Mouse (Mus musculus): Measurements from ENCODE around the gene Sgsm1.
"Not testable (repeated sequence)": the region's sequence is repeated elsewhere in the genome, so short reads cannot be mapped to it uniquely, and the experiment has no call there.

Gene Sgsm1

DNA sequence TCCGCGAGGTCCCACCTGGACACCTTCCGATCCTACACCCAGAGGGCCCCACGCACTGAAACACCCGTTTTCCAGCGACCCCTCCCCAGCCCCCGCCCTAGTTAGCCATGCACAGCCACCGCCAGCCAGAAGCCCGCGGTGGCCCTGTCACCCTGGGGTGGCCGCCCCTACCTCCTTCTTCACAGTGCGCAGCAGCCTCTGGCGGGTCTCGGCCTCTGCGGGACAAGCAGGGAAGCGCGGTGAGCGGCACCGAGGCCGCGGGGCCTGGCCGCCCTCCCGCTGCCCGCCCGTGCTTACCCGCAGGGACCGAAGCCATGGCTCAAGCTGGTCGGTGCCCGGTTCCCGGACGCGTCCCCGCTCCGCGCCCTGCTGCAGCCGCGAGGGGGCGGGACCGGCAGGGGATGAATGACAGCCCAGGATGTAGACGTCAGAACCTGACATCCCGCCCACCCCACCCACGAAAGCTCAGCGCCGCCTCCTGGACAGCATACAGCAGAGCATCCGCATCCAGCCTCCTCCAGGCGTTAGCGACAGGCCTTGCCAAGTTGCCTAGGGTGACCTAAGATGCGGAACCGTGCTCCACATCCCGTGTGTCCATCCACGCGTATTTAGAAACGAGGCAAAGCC is at the start of gene Sgsm1:
TSS of gene Sgsm1 (minus strand) at position 410 of the 627 bp plus-strand sequence.
- DNase-seq (ENCODE audit: extremely low read depth, low read depth, low spot score), result no peak

- no peak for DNase-seq (ENCODE audit: extremely low read depth, low read depth, low spot score)
These were observed 48.2 kb upstream of the Sgsm1 start for GRCm38 (mm10) chr5:113358833-113359232.

DNA sequence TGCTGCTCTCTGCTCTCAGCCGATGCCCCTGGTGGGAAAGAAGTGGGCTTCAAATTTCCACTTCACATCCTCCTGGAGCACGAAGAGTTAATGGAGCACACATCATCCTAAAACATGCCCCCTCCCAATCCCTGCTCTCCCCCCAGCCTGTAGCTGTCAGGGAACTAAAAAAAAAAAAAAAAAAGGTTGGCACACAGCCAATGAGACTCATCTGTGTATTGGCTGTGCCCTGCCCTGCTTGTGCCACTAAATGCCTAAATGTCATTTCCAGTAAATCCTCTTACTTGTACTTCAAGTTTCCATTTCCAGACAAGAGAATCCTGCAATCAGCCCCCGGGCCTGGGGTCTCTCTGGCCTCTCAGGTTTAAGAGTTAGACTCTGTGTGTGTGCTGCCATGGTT is 47.1 kb upstream of the Sgsm1 start:
- no peak for DNase-seq (ENCODE audit: extremely low read depth, low read depth, low spot score)

DNA sequence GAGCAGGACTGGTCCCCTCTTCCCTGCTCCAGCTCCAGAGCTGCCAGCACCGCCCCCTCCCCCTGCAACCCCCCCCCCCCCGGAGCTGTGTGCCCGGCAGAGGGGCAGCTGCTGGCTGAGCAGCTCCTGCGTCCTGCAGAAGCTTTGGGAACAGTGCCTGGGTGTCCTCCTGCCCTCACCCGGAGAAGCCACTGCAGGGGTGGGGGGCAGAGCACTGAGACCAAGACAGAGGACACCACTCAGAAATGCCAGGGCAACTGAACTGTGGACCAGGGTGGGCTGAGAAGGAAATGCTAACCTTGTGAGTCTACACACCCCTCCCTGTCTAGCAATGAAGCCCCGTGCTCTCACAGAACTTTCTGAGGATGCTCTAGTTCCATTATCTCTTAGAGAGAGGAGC is 46.6 kb upstream of the Sgsm1 start, which contains the start of gene Aym1:
TSS of gene Aym1 (plus strand) at position 109 of the 400 bp plus-strand sequence.
- no peak for DNase-seq (ENCODE audit: extremely low read depth, low read depth, low spot score)

DNA sequence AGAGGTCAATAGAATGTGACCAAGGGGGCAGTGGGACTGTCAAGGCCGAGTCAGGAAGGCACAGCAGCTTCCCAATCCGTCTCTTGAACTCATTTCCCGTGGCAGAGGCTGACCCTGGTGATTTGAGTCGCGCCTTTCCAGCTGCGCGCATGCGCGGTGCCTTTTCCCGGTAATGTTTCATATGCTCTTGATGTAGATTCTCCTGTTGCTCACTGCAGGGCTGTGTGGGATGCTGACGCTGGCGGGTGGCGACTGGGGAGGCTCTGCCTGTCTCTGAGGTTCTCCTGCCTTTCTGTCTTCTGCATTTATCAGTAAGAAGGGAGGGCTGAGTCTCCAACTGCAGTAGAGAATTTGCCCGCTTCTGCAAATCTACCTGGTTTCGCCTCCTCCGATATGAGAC is 43.7 kb upstream of the Sgsm1 start:
- no peak for DNase-seq (ENCODE audit: extremely low read depth, low read depth, low spot score)

DNA sequence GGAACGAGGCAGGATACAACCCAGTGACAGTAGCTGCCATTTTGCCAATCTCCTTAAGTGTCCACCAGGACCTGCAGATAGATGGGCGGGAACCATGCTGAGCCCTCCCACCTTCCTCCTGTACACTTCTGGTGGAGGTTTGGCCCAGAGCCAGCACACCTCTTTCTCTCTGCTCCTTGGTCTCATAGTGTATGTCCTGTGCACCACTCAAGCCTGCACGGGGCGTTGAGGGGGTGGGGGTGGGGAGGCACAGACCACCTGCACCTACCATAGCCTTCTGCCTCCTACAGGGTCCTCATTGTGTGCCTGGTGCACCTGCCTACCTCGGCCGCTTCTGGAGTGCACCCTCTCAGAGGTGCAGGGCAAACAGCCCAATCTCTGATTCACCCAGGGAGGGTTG is 42.0 kb upstream of the Sgsm1 start:
- DNase-seq (ENCODE audit: extremely low read depth, low read depth, low spot score), result no peak

DNA sequence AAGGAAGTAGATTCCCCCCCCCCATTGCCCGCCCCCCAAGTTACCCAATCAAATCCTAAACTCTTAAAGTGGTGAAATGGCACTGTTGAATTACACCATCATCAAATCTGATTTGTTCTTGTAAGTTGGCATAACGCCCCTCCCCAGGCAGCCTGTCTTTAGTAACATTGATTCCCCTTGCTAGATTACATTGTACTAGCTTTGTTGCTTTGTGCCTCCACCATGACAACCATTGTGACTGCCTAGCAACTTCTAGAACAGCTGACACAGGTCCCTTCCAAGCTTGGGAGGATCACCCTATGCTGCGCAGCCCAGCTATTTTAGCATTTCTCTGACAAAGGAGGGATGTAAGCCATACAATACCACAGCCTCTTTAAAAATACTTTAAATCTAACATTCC is 41.2 kb upstream of the Sgsm1 start:
- no peak for DNase-seq (ENCODE audit: extremely low read depth, low read depth, low spot score)

GRCm38 (mm10) chr5:113349810-113350209 is 39.2 kb upstream of the Sgsm1 start:
- DNase-seq (ENCODE audit: extremely low read depth, low read depth, low spot score), result no peak

DNA sequence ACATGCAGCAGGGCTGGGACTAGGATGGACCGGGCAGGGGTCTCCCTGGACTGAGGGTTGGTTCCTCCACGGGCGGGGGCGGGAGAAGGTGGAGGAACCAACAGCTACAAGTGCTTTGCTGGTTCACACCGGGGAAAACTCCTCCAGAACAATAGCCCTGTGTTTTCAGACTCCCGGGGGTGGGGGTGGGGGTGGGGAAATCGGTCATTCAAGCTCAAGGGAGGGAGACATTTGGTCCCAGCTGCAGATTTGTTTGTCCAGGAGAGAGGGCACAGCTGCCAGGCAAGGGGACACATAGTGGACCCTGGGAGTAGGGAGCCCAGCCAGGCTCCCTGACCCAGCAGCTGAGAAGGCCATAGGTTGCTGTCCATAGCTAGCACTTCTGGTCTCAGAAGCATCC is 38.6 kb upstream of the Sgsm1 start:
- no peak for DNase-seq (ENCODE audit: extremely low read depth, low read depth, low spot score)

DNA sequence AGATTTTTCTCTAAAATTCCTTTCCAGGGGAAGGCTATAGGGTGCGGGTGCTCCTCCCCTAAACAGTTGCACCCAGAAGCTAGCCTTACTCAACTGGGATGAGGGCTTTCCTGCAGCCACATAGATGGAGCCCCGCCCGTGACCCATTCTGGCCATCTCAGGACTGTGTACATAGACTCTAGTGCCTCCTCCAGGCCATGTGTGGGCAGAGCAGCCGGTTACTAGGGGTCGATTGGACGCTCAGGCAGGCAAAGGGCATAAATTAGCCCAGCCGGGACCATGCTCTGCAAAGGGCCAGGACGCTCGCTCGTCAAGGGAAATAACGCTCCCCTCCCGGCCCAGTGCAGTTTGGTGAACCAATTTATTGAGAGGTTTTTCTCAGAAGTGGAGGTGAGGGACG is 38.0 kb upstream of the Sgsm1 start:
- DNase-seq (ENCODE audit: extremely low read depth, low read depth, low spot score), result no peak

GRCm38 (mm10) chr5:113347593-113347992 is 37.0 kb upstream of the Sgsm1 start:
- DNase-seq (ENCODE audit: extremely low read depth, low read depth, low spot score), result no peak

DNA sequence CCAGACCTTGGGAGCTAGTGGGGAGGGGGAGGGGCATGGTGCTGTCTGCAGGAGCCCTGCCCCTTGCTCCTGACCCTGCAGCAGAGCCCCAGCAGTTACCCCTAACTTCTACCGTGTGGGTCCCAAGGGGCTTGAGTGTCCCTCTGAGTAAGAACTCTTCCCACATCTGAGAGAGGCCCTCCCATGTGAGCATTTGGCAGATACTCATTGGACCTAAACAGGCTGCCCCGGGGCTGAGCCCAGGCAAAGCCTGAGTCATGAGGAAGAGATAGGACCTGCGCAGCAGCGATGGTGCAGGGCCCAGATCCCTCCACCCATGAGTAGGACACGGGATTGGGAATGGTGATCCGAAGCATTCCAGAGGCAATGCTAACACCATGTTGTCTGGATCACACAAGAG is 36.1 kb upstream of the Sgsm1 start:
- DNase-seq (ENCODE audit: extremely low read depth, low read depth, low spot score), result not testable (repeated sequence)

GRCm38 (mm10) chr5:113345781-113346180 is 35.2 kb upstream of the Sgsm1 start:
- no peak for DNase-seq (ENCODE audit: extremely low read depth, low read depth, low spot score)

GRCm38 (mm10) chr5:113344635-113345386 is 34.2 kb upstream of the Sgsm1 start:
- no peak for DNase-seq (ENCODE audit: extremely low read depth, low read depth, low spot score)

DNA sequence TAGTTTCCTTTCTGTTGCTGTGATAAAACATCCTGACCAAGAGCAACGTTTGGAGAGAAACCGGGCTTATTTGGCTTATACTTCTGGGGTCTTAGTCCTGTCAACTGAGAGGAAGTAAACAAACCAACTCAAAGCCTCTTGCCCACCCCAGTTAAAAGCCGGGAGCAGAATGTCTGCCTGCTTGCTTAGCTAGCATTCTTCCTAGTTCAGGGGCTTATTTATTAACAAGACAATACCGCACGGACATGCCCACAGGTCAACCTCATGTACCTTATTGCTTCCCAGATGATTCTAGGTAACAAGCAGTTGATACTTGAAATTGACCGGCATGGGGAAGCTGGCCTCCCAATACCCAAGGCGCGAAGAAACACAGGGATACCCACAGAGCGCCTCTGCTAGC is 25.7 kb upstream of the Sgsm1 start:
- no peak for DNase-seq (ENCODE audit: extremely low read depth, low read depth, low spot score)

DNA sequence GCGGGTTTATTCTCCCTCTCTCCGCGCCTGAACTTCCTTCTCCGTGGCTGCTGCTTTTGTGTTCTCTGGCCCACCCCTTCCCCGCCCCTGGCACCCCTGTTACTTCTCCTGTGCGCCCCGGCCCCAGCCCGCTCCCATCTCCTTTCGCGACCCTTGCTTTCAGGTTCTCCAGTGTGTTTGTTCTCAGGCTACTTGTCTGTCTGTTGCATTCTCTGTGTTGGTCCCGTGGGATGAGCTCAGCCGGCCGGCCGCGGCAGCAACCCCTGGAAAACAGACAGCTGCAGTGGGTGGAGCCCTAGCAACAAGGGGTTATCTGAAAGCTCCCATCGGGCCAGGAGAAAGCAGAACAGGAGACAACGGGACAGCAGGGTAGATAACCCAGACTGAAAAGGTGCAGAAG is 25.1 kb upstream of the Sgsm1 start:
- no peak for DNase-seq (ENCODE audit: extremely low read depth, low read depth, low spot score)

DNA sequence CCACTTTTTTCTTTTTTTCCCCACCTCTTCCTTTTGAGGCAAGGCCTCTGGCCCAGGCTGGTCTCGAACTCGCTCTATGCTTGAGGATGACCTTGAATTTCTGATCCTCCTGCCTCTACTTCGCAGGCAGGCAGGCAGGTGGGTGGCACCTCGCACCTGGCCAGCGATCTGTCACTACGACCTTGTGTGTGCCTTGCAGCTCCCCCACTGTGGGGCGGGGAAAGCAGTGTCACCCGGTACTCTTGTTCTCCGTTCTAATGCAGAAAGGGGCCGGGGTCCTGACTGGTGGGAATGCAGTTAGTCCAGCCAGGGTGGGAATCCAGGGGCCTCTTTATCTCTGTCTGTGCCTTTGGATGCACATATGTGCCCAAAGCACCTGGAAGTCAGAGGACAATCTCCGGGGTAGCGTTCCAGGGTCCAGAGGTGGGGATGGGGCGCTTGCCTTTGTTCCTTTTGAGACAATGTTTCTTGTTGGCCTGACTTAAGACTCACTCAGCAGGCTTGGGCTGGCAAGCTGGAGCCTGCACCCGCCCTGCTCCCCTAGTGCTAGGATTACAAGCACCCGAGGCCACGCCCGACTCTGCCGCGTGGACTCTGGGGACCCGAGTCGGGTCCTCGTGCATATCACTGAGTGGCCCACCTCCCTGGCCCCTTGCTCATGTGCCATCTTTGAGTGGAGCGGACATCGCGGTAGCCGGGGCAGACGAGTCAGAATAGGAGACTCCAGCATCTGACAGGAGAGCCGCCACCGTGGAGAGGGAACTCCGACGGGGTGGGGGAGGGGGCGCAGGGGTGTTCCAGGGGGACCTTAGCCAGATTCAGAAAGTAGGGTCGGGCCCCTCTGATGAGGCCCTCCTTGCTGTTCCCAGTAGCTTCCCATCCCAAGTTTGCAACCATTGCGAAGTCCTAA is 24.3 kb upstream of the Sgsm1 start:
- DNase-seq (ENCODE audit: extremely low read depth, low read depth, low spot score), result no peak

- no peak for DNase-seq (ENCODE audit: extremely low read depth, low read depth, low spot score)
These were observed 22.3 kb upstream of the Sgsm1 start for GRCm38 (mm10) chr5:113332899-113333298.

GRCm38 (mm10) chr5:113332239-113332638 is 21.7 kb upstream of the Sgsm1 start:
- no peak for DNase-seq (ENCODE audit: extremely low read depth, low read depth, low spot score)

DNA sequence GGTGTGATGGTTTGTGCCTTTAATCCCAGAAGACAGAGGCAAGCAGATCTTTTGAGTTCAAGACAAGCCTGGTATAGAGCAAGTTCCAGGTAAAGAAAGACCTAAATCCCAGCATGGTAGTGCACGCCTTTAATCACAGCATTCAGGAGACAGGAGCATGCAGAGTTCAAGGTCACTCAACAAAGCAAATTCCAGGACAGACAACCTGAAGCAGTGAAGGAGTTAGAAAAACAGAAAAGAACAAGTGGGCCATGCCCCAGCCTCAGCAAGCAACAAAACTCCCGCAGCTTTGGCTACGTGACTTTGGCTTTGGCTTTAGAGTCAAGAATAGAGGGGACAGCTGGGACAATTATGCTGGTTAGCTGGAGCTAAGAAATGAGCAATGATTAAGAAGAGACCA is 19.6 kb upstream of the Sgsm1 start:
- DNase-seq (ENCODE audit: extremely low read depth, low read depth, low spot score), result no peak

GRCm38 (mm10) chr5:113329463-113329862 is 18.9 kb upstream of the Sgsm1 start:
- DNase-seq (ENCODE audit: extremely low read depth, low read depth, low spot score), result no peak
